Mouse (Mus musculus) heart, postnatal 0 days (tissue): ENCODE results near the gene Stox2. TPM values are rescaled to one million over a fixed set of nuclear protein-coding genes. Genes with fewer than 3 reads are reported as not detected.
"Not testable (repeated sequence)": the region's sequence is repeated elsewhere in the genome, so short reads cannot be mapped to it uniquely, and the experiment has no call there.

Source experiments
- ATAC-seq: fragments of 200-750 bp; cut with Nextera tagmentation; 2 replicates; pipeline ENCODE4 v1.8.0; 2017; ENCODE audit warnings: low read depth, moderate number of reproducible peaks, moderate library complexity; ENCODE audit not compliant: insufficient read depth
- DNase-seq: peaks from one replicate; pipeline ENCODE4 v3.0.0-alpha.2; 2016; ENCODE audit warnings: low spot score
- H3K27ac ChIP-seq: fragments of 300-500 bp; sonication (generic); 2 replicates; pipeline ENCODE4 v1.5.1; 2014; ENCODE audit warnings: low read depth, mild to moderate bottlenecking
- H3K27me3 ChIP-seq: fragments of 300-500 bp; sonication (generic); 2 replicates; pipeline ENCODE4 v1.6.1; 2014; ENCODE audit warnings: low read length, mixed read lengths; ENCODE audit not compliant: control insufficient read depth, insufficient read depth
- H3K36me3 ChIP-seq: fragments of 300-500 bp; sonication (generic); replicated peaks from 2 replicates; pipeline ENCODE4 v1.6.1; 2014; ENCODE audit warnings: low read length, mixed read lengths; ENCODE audit not compliant: control insufficient read depth, insufficient read depth
- H3K4me1 ChIP-seq: fragments of 300-500 bp; sonication (generic); 2 replicates; pipeline ENCODE4 v1.6.1; 2014; ENCODE audit warnings: antibody characterized with exemption; ENCODE audit not compliant: control insufficient read depth, insufficient read depth
- H3K4me2 ChIP-seq: fragments of 300-500 bp; sonication (generic); 2 replicates; pipeline ENCODE4 v1.6.1; 2014; ENCODE audit warnings: low read depth, mild to moderate bottlenecking, low read length, moderate library complexity
- H3K4me3 ChIP-seq: fragments of 300-500 bp; sonication (generic); 2 replicates; pipeline ENCODE4 v1.5.1; 2014; ENCODE audit warnings: low read depth, low read length
- H3K9ac ChIP-seq: fragments of 300-500 bp; sonication (generic); replicated peaks from 2 replicates; pipeline ENCODE4 v1.6.1; 2014; ENCODE audit warnings: low read depth, low read length, mixed read lengths
- H3K9me3 ChIP-seq: fragments of 300-500 bp; sonication (generic); replicated peaks from 2 replicates; pipeline ENCODE4 v1.6.1; 2016; ENCODE audit warnings: low read length; ENCODE audit not compliant: control insufficient read depth
- CTCF ChIP-seq: IDR thresholded peaks from 2 replicates; pipeline ENCODE4 v1.5.1; 2016; ENCODE audit warnings: antibody characterized with exemption, control low read depth, low read depth
- EP300 ChIP-seq: IDR thresholded peaks from 2 replicates; pipeline ENCODE4 v1.6.1; 2016; ENCODE audit warnings: antibody characterized with exemption, low read depth
- WGBS: fragments of 180-500 bp; shearing (Covaris S2); extraction: QIAGEN DNeasy Blood & Tissue Kit; methylation state at CpG from one replicate; pipeline ENCODE4 v1.1.7; 2014; 5-methylcytosine and 5-hydroxymethylcytosine counted together
- polyA plus RNA-seq: library from polyadenylated mRNA; unstranded; fragments of >200 nt; fragmentation: Nextera tagmentation; extraction: Ambion mirVana; gene quantifications from 2 replicates; pipeline ENCODE4 v1.2.1, GENCODE M21; 2015
- total RNA-seq: library from RNA; depleted of rRNA; stranded (reverse); fragments of >200 nt; gene quantifications from 2 replicates; pipeline ENCODE4 v1.2.3, GENCODE M21; 2014; ENCODE audit warnings: low replicate concordance

The Stox2 gene
- total and polyA plus RNA-seq, 2 experiments from 2014 or later = 6.2 to 12.7 TPM

DNA sequence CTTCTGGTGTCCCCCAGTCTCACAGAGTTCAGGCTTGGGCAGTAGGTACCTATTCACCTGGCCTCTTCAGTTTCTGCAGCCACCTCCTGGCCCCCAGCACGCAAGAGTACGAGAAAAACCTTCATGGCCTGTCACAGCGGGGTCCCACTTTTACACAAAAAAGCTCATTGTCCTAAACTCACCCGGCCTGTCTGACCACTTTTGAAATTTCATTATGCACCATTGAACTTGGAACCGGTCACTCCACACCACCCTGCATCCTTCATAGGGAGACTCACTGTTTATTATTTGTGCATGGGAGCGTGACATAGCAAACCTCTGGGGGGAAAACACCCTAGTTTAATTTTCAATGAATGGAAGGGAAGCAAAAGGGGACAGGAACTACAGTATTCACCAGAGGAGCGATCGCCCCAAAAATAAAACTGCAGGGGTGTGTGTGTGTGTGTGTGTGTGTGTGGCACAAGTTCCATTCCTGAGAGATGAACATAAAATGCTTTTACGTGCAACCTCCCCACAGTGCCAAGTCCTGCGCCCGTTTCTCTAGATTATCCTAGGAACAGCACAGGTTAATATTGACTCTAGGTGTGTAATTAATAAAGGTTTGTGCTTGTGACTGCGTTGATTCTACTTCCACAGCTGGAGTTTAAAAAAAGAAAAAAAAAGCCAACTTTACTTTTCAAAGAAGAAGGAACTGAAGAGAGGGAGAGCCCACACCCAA lies 36.4 kb upstream of the Stox2 start:
- no peaks in the 10 kb centered on the region for H3K4me1 ChIP-seq
- H3K4me2 ChIP-seq = no peak overlapping the region
- no peak for ATAC-seq
- TF ChIP-seq CTCF (no peak), EP300 (no peak)
- no peak overlapping the region for H3K4me3 ChIP-seq
- WGBS = 87% methylated on average over 12 of the region's 12 CpGs
- H3K36me3 ChIP-seq = 0 out of 2 replicates have a peak, but pooled peaks cover 3% of the 10 kb centered on the region
- no peak overlapping the region for H3K27ac ChIP-seq
- H3K9ac ChIP-seq = no peak overlapping the region
- no peaks in the 10 kb centered on the region for H3K9me3 ChIP-seq
- H3K27me3 ChIP-seq = no peaks in the 10 kb centered on the region
- DNase-seq = no peak

DNA sequence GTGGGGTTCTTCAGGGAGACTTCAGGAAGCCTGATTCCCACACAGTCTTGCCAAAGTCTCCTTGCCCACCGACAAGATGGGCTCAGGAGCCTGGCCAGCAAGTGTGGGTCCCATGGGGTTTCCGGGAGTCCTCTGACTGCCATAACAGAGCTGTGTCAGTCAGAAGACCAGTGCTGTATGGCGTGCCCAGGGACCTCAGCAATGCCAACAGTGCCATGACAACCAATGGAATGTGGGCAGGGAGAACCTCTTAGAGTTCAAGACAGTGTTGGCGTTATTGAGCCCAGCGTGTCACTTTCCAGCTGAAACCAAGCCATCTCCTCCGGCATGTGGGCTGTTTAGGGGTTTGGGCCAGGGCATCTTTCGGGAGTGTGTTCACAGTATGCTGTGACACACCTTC lies 33.9 kb upstream of the Stox2 start:
- no peaks in the 10 kb centered on the region for H3K9me3 ChIP-seq
- TF ChIP-seq CTCF (no peak), EP300 (no peak)

DNA sequence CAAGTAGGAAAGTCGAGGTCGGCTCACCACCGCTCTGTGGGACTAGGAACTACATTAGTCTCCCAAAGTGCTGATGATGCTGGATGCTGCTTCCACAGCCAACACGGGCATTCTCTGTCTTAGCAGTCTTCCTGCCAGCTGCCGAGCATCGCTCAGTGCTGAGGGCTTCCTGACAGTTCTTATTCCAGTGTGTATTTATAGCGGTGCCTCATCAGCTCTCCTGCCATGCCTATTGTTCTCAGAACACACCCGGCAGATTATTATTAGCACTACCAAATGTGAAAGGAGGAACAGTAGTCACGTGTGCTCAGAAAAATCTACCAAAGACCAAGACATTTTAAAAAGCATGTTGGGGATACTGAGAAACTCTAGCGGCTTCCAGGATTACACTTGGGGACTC lies 15.5 kb upstream of the Stox2 start:
- 27% methylated on average over 10 of the region's 10 CpGs for WGBS
- no peak for TF ChIP-seq CTCF
- TF ChIP-seq EP300 = no peak
- no peaks in the 10 kb centered on the region for H3K36me3 ChIP-seq
- DNase-seq (peak; percentile 78), ATAC-seq (peak; percentile 94)
- no peak overlapping the region for H3K4me2 ChIP-seq
- H3K27me3 ChIP-seq = no peaks in the 10 kb centered on the region
- no peaks in the 10 kb centered on the region for H3K9me3 ChIP-seq
- no peaks in the 10 kb centered on the region for H3K4me1 ChIP-seq
- H3K4me3 ChIP-seq = no peak overlapping the region
- H3K9ac ChIP-seq = no peak overlapping the region
- peak overlapping the region; percentile 65 for H3K27ac ChIP-seq

More for the DNA sequence above, 33.9 kb upstream of the Stox2 start:
- WGBS = 88% methylated on average over 7 of the region's 7 CpGs
- Histone ChIP-seq H3K27ac (no peak overlapping the region), H3K36me3 (no peaks in the 10 kb centered on the region), H3K4me3 (no peak overlapping the region), H3K4me2 (no peak overlapping the region), H3K9ac (no peak overlapping the region), H3K4me1 (no peaks in the 10 kb centered on the region), H3K27me3 (no peaks in the 10 kb centered on the region)
- ATAC-seq (no peak), DNase-seq (no peak)

DNA sequence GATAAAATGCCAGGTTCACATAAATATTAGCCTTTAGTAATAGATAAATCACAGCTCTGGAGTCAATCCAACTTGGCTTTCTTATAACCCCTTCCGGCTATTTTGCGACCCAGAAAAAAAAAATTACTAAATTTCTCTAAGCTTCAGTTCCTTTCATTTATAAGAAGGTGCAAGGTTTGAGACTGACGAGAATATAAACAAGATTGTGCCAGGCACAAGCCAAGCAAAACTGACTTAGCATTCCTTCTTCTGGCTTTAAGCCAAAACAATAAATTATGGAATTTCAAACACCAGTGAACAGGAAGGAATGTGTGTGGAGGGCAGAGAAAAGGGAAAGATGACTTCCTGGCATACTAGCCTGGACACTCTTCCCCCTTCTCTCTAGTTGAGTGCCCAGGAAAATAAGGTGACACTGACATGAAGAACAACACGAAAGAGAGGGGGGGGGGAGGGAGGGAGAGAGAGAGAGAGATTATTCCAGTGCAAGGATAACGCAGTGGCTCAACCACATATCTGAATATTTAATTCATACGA lies 13.1 kb upstream of the Stox2 start:
- no peak overlapping the region for H3K9ac ChIP-seq
- no peak overlapping the region for H3K4me3 ChIP-seq
- DNase-seq (no peak), ATAC-seq (no peak)
- H3K27ac ChIP-seq = no peak overlapping the region
- no peak overlapping the region for H3K4me2 ChIP-seq
- no peaks in the 10 kb centered on the region for H3K27me3 ChIP-seq
- TF ChIP-seq EP300 = no peak
- TF ChIP-seq CTCF = no peak
- H3K4me1 ChIP-seq = no peaks in the 10 kb centered on the region
- H3K9me3 ChIP-seq = no peaks in the 10 kb centered on the region
- no peaks in the 10 kb centered on the region for H3K36me3 ChIP-seq
- WGBS = 62% methylated on average over 6 of the region's 6 CpGs

DNA sequence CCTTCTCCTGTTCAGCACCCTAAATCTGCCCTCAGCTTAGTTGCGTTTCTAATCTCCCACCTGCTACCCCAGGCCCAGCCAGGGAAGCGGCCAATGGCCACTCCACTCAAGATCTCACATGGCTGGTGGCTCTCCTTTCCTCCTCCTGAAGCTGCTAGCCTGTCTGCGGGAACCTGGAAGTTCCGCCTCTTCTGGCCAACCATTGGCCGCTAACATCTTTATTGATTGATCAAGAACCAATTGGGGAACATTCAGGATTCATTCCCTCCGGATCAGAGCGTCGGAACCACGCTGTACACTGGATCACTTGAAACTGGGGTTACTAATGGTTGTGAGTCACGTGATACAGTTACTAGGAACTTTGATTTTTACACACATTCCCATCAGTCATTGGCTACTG lies 12.4 kb upstream of the Stox2 start:
- no peak overlapping the region for H3K4me3 ChIP-seq
- ATAC-seq (no peak), DNase-seq (no peak)
- 87% methylated on average over 10 of the region's 10 CpGs for WGBS
- H3K9me3 ChIP-seq = no peaks in the 10 kb centered on the region
- no peak overlapping the region for H3K27ac ChIP-seq
- H3K27me3 ChIP-seq = no peaks in the 10 kb centered on the region
- no peak overlapping the region for H3K4me2 ChIP-seq
- no peaks in the 10 kb centered on the region for H3K36me3 ChIP-seq
- no peaks in the 10 kb centered on the region for H3K4me1 ChIP-seq
- TF ChIP-seq EP300 (no peak), CTCF (no peak)
- no peak overlapping the region for H3K9ac ChIP-seq

DNA sequence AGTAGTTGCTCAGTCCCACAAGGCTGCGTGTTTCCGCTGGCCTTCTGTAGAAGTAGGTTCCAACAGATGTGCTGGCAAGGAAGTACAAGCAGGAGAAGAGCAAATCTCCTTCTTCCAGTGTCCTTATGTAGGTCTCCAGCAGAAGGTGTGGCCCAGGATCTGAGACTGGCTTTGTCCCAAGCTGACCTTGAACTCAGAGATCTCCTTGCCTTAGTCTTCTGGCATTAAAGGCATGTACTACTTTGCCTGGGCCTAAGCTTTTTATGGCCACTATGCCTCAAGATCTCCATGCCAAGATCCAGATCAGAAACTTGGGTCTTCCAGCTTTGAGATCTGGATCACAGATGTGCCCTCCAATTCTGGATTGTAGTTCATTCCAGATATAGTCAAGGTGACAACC lies 3.0 kb upstream of the Stox2 start:
- not testable (repeated sequence) for H3K4me2 ChIP-seq, H3K9me3 ChIP-seq, DNase-seq, H3K27me3 ChIP-seq, H3K4me3 ChIP-seq, ATAC-seq, H3K4me1 ChIP-seq, H3K27ac ChIP-seq, H3K9ac ChIP-seq, H3K36me3 ChIP-seq
- 90% methylated on average over 2 of the region's 2 CpGs for WGBS
